Mouse (Mus musculus) heart, embryonic 15.5 days (tissue): ENCODE measurements around the gene Rassf1. TPM values are rescaled to one million over a fixed set of nuclear protein-coding genes. Genes with fewer than 3 reads are reported as not detected.
"Not testable (repeated sequence)": the region's sequence is repeated elsewhere in the genome, so short reads cannot be mapped to it uniquely, and the experiment has no call there.

ENCODE experiments used
- ATAC-seq: fragments of 200-750 bp; cut with Nextera tagmentation; replicated peaks from 2 replicates; pipeline ENCODE4 v1.8.0; 2017; ENCODE audit warnings: low read depth, moderate TSS enrichment; ENCODE audit not compliant: insufficient number of reproducible peaks, insufficient read depth, low FRiP score
- H3K27ac ChIP-seq: fragments of 300-500 bp; sonication (generic); 2 replicates; pipeline ENCODE4 v1.5.1; 2015; ENCODE audit warnings: mild to moderate bottlenecking, inconsistent platforms
- H3K27me3 ChIP-seq: fragments of 300-500 bp; sonication (generic); 2 replicates; pipeline ENCODE4 v1.6.1; 2015; ENCODE audit warnings: inconsistent platforms
- H3K36me3 ChIP-seq: fragments of 300-500 bp; sonication (generic); 2 replicates; pipeline ENCODE4 v1.6.1; 2015; ENCODE audit warnings: mild to moderate bottlenecking, inconsistent platforms
- H3K4me1 ChIP-seq: fragments of 300-500 bp; sonication (generic); replicated peaks from 2 replicates; pipeline ENCODE4 v1.6.1; 2015; ENCODE audit warnings: inconsistent platforms
- H3K4me2 ChIP-seq: fragments of 300-500 bp; sonication (generic); 2 replicates; pipeline ENCODE4 v1.6.1; 2015; ENCODE audit warnings: inconsistent platforms, mild to moderate bottlenecking, moderate library complexity
- H3K4me3 ChIP-seq: fragments of 300-500 bp; sonication (generic); 2 replicates; pipeline ENCODE4 v1.5.1; 2015; ENCODE audit warnings: mild to moderate bottlenecking, inconsistent platforms
- H3K9ac ChIP-seq: fragments of 300-500 bp; sonication (generic); 2 replicates; pipeline ENCODE4 v1.6.1; 2015; ENCODE audit warnings: mild to moderate bottlenecking, inconsistent platforms
- H3K9me3 ChIP-seq: fragments of 300-500 bp; sonication (generic); replicated peaks from 2 replicates; pipeline ENCODE4 v1.6.1; 2016; ENCODE audit warnings: inconsistent platforms
- WGBS: fragments of 180-500 bp; shearing (Covaris S2); methylation state at CpG from one replicate; pipeline ENCODE4 v1.1.7; 2015; ENCODE audit warnings: mixed read lengths; 5-methylcytosine and 5-hydroxymethylcytosine counted together
- polyA plus RNA-seq: library from polyadenylated mRNA; unstranded; fragments of >200 nt; fragmentation: Nextera tagmentation; extraction: Ambion mirVana; gene quantifications from 2 replicates; pipeline ENCODE4 v1.2.1, GENCODE M21; 2015

Rassf1 gene
- polyA plus RNA-seq, 1 experiment from 2014 or later: 45.3 TPM

GRCm38 (mm10) chr9:107572327-107572662 lies 20.9 kb downstream of the Rassf1 start:
- Histone ChIP-seq H3K4me3 (no peak overlapping the region), H3K4me1 (peaks cover 57% of the 10 kb centered on the region), H3K4me2 (no peak overlapping the region), H3K9ac (no peak overlapping the region), H3K9me3 (no peaks in the 10 kb centered on the region), H3K36me3 (peaks cover 29% of the 10 kb centered on the region), H3K27me3 (no peaks in the 10 kb centered on the region), H3K27ac (no peak overlapping the region)
- 91% methylated on average over 2 of the region's 2 CpGs for WGBS
- no peak for ATAC-seq

GRCm38 (mm10) chr9:107573774-107574173 lies 22.4 kb downstream of the Rassf1 start:
- peaks cover 29% of the 10 kb centered on the region for H3K36me3 ChIP-seq
- not testable (repeated sequence) for ATAC-seq, H3K27me3 ChIP-seq, H3K4me3 ChIP-seq, H3K9me3 ChIP-seq, H3K27ac ChIP-seq, H3K9ac ChIP-seq, H3K4me2 ChIP-seq
- 81% methylated on average over 6 of the region's 6 CpGs for whole genome bisulfite sequencing
- H3K4me1 ChIP-seq: peaks cover 53% of the 10 kb centered on the region

- 81% methylated on average over 14 of the region's 14 CpGs for WGBS
- peak overlapping the region; percentile 68 for H3K27ac ChIP-seq
- H3K36me3 ChIP-seq: peaks cover 29% of the 10 kb centered on the region
- ATAC-seq: no peak
- H3K9me3 ChIP-seq: no peaks in the 10 kb centered on the region
- H3K4me3 ChIP-seq: no peak overlapping the region
- H3K4me1 ChIP-seq: peaks cover 53% of the 10 kb centered on the region
- no peaks in the 10 kb centered on the region for H3K27me3 ChIP-seq
- H3K4me2 ChIP-seq: no peak overlapping the region
- H3K9ac ChIP-seq: no peak overlapping the region
Measured at GRCm38 (mm10) chr9:107575579-107576356, 24.4 kb downstream of the Rassf1 start.

GRCm38 (mm10) chr9:107576357-107577107 lies 25.2 kb downstream of the Rassf1 start, which contains the start of gene Hyal1:
Gene Hyal1, plus strand, starts transcription at chr9:107576927.
- peaks cover 51% of the 10 kb centered on the region for H3K4me1 ChIP-seq
- H3K27ac ChIP-seq: peak within 1 kb of the TSS; percentile 68
- ATAC-seq: peak; percentile 66

GRCm38 (mm10) chr9:107577871-107578270 lies 26.5 kb downstream of the Rassf1 start:
- Histone ChIP-seq H3K4me1 (peaks cover 54% of the 10 kb centered on the region), H3K4me2 (peak overlapping the region; percentile 55; the same call in 1 of the 2 replicates), H3K27ac (no peak overlapping the region), H3K9me3 (no peaks in the 10 kb centered on the region), H3K4me3 (no peak overlapping the region), H3K9ac (no peak overlapping the region), H3K36me3 (peaks cover 17% of the 10 kb centered on the region), H3K27me3 (no peaks in the 10 kb centered on the region)
- WGBS: 88% methylated on average over 10 of the region's 10 CpGs
- no peak for ATAC-seq

More at GRCm38 (mm10) chr9:107576357-107577107, 25.2 kb downstream of the Rassf1 start, which contains the start of gene Hyal1:
- peaks cover 29% of the 10 kb centered on the region for H3K36me3 ChIP-seq
- H3K9ac ChIP-seq: peak within 1 kb of the TSS; percentile 28; the same call in 1 of the 2 replicates
- H3K9me3 ChIP-seq: no peaks in the 10 kb centered on the region
- no peaks in the 10 kb centered on the region for H3K27me3 ChIP-seq
- peak within 1 kb of the TSS; percentile 55 for H3K4me2 ChIP-seq
- WGBS: 25% methylated on average over 16 of the region's 16 CpGs
- H3K4me3 ChIP-seq: peak within 1 kb of the TSS; percentile 38

- Histone ChIP-seq H3K27me3 (no peaks in the 10 kb centered on the region), H3K9me3 (no peaks in the 10 kb centered on the region), H3K4me3 (no peak within 1 kb of the TSS), H3K36me3 (peaks cover 18% of the 10 kb centered on the region), H3K4me1 (peaks cover 54% of the 10 kb centered on the region), H3K4me2 (peak within 1 kb of the TSS; percentile 89; the same call in 1 of the 2 replicates), H3K9ac (0 out of 2 replicates have a peak within 1 kb of the TSS, but pooled peaks have one; percentile 14), H3K27ac (peak within 1 kb of the TSS; percentile 93)
- ATAC-seq: no peak
- 72% methylated on average over 3 of the region's 3 CpGs for WGBS
Measured at GRCm38 (mm10) chr9:107578587-107578986, 27.2 kb downstream of the Rassf1 start, which contains the start of gene Naa80. Gene Naa80, plus strand, starts transcription at chr9:107578887.

- H3K4me1 ChIP-seq: peaks cover 54% of the 10 kb centered on the region
- whole genome bisulfite sequencing: 95% methylated on average over 14 of the region's 14 CpGs
- no peak for ATAC-seq
- no peak overlapping the region for H3K4me3 ChIP-seq
- 0 out of 2 replicates have a peak overlapping the region, but pooled peaks have one; percentile 89 for H3K4me2 ChIP-seq
- H3K9ac ChIP-seq: 0 out of 2 replicates have a peak overlapping the region, but pooled peaks have one; percentile 14
- H3K27ac ChIP-seq: peak overlapping the region; percentile 93
- no peaks in the 10 kb centered on the region for H3K27me3 ChIP-seq
- peaks cover 16% of the 10 kb centered on the region for H3K36me3 ChIP-seq
- H3K9me3 ChIP-seq: no peaks in the 10 kb centered on the region
Measured at GRCm38 (mm10) chr9:107579023-107579900, 27.9 kb downstream of the Rassf1 start.

- H3K27me3 ChIP-seq: no peaks in the 10 kb centered on the region
- WGBS: under 1% methylated on average over 32 of the region's 32 CpGs
- peak; percentile 74 for ATAC-seq
- peak within 1 kb of the TSS; percentile 89 for H3K4me2 ChIP-seq
- no peaks in the 10 kb centered on the region for H3K9me3 ChIP-seq
- H3K4me3 ChIP-seq: peak within 1 kb of the TSS; percentile 62
- peaks cover 52% of the 10 kb centered on the region for H3K4me1 ChIP-seq
- H3K9ac ChIP-seq: peak within 1 kb of the TSS; percentile 65
- peak within 1 kb of the TSS; percentile 93 for H3K27ac ChIP-seq
- H3K36me3 ChIP-seq: peaks cover 10% of the 10 kb centered on the region
Measured at GRCm38 (mm10) chr9:107580501-107581317, 29.4 kb downstream of the Rassf1 start, which contains the start of gene Hyal3. Gene Hyal3, plus strand, starts transcription at chr9:107580818.

GRCm38 (mm10) chr9:107581584-107581983 lies 30.2 kb downstream of the Rassf1 start:
- H3K4me3 ChIP-seq: peak overlapping the region; percentile 62
- ATAC-seq: no peak
- H3K27ac ChIP-seq: peak overlapping the region; percentile 93; the same call in 1 of the 2 replicates
- H3K9me3 ChIP-seq: no peaks in the 10 kb centered on the region
- peaks cover 10% of the 10 kb centered on the region for H3K36me3 ChIP-seq
- H3K4me2 ChIP-seq: peak overlapping the region; percentile 89
- no peaks in the 10 kb centered on the region for H3K27me3 ChIP-seq
- peaks cover 45% of the 10 kb centered on the region for H3K4me1 ChIP-seq
- 68% methylated on average over 4 of the region's 4 CpGs for WGBS
- peak overlapping the region; percentile 65 for H3K9ac ChIP-seq

- Histone ChIP-seq H3K36me3 (peaks cover 10% of the 10 kb centered on the region), H3K9ac (no peak overlapping the region), H3K4me1 (peaks cover 38% of the 10 kb centered on the region), H3K27ac (no peak overlapping the region), H3K9me3 (no peaks in the 10 kb centered on the region), H3K4me3 (no peak overlapping the region), H3K27me3 (no peaks in the 10 kb centered on the region), H3K4me2 (no peak overlapping the region)
- WGBS: 90% methylated on average over 7 of the region's 7 CpGs
- no peak for ATAC-seq
Measured at GRCm38 (mm10) chr9:107582509-107583062, 31.2 kb downstream of the Rassf1 start.
